Mouse (Mus musculus) MEL (cell line): ENCODE measurements around the gene Zeb2.

Source experiments
- CTCF ChIP-seq, 3 experiments: IDR thresholded peaks in 2 of 3; conservative IDR thresholded peaks in 1 of 3; 2 replicates each; pipeline ENCODE4 v1.5.1; 2011 to 2012; ENCODE audit warnings: low read length in 3 of 3, low read depth in 2 of 3, mild to moderate bottlenecking in 2 of 3, improper control_type of control experiment in 1 of 3, inconsistent platforms in 1 of 3, mixed read lengths in 1 of 3, moderate library complexity in 1 of 3; ENCODE audit not compliant: control insufficient read depth in 1 of 3, insufficient read depth in 1 of 3, poor library complexity in 1 of 3, severe bottlenecking in 1 of 3
- POLR2A ChIP-seq, 2 experiments: IDR thresholded peaks; 2 replicates each; pipeline ENCODE4 v1.6.1; 2011 to 2012; ENCODE audit warnings: low read length in 2 of 2, mild to moderate bottlenecking in 2 of 2, control low read depth in 1 of 2, improper control_type of control experiment in 1 of 2, low read depth in 1 of 2, moderate library complexity in 1 of 2; ENCODE audit not compliant: control insufficient read depth in 1 of 2, insufficient read depth in 1 of 2, poor library complexity in 1 of 2
- RAD21 ChIP-seq: IDR thresholded peaks from 2 replicates; pipeline ENCODE4 v1.6.1; 2011; ENCODE audit warnings: mild to moderate bottlenecking, low read depth, low read length, improper control_type of control experiment
- TAL1 ChIP-seq: IDR thresholded peaks from 2 replicates; pipeline ENCODE4 v1.6.1; 2012; ENCODE audit warnings: mild to moderate bottlenecking, inconsistent platforms, low read length, moderate library complexity, mixed read lengths
- ZMIZ1 ChIP-seq: IDR thresholded peaks from 2 replicates; pipeline ENCODE4 v1.6.1; 2012; ENCODE audit warnings: low read depth, mild to moderate bottlenecking, inconsistent platforms, low read length, improper control_type of control experiment, moderate library complexity

DNA sequence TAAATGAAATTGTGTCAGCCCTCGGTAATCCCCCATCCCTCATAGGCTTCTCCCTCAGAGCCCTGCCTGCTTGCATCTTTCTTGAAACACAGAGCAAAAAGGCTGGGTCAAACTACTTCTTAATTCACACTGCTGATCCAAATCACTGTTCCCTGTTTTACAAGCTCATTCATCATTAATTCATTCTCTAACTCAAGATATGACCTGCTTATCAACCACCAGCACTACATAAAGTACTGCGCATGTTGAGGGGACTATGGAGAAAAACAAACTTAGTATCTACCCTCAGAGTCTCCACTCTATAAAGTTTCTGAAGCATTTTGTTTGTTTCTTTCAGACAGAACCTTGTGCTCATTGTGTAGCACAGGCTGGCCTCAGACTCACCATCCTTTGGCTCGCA, 104.5 kb downstream of the Zeb2 start:
- TF ChIP-seq CTCF (IDR thresholded peaks at IDR 0.05 in 2 of 3, conservative IDR thresholded peaks at IDR 0.05 in 1 of 3; ENCODE audit: control insufficient read depth in 1 of 3, insufficient read depth in 1 of 3, low read depth in 2 of 3, low read length in 3 of 3, poor library complexity in 1 of 3, severe bottlenecking in 1 of 3) = no peak
- TF ChIP-seq POLR2A (IDR thresholded peaks at IDR 0.05; ENCODE audit: control insufficient read depth in 1 of 2, insufficient read depth in 1 of 2, low read depth in 1 of 2, low read length in 2 of 2, poor library complexity in 1 of 2) = no peak
- TF ChIP-seq ZMIZ1 = no peak
- no peak for TF ChIP-seq TAL1
- TF ChIP-seq RAD21 = no peak
